ENCODE assay signal across 20 mouse cellular contexts in the genomic region with DNA sequence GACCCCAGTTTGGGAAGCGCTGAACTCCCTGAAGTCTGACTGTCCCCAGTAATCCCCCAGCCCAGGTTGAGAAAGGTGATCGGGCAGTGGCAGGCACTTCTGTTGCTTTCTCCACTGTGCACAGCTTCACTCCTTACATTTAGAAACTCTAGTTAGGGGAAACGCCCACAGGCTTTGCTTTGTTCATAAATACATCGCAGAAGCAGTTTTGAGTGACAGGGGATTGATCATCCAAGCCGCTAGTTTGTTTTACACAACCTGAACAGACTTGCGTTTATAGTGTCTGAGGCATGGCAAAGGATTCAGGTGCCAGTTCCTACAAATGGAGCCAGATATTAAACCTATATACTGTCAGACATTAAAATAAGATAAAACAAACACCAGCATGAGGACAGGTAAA.
"Had no signal": no experiment of that assay in that cellular context is flagged by ENCODE, and none has a peak within 500 bp of the region (broad histone marks: within the 10 kb centered on the region; RNA-seq: fewer than 3 reads in every experiment).

No protein-coding gene starts in this region.

- H3K4me3 ChIP-seq: midbrain, embryonic 10.5 days; midbrain, embryonic 12.5 days; myocyte; neural tube, embryonic 13.5 days; neural tube, embryonic 15.5 days; stomach, embryonic 15.5 days had no signal

- H3K9me3 ChIP-seq: midbrain, embryonic 10.5 days; midbrain, embryonic 12.5 days; neural tube, embryonic 13.5 days; neural tube, embryonic 15.5 days; stomach, embryonic 15.5 days had no signal

- DNase-seq: lung, adult 18-20 months; lung, embryonic 14.5 days; lung, postnatal 10 days; lung, postnatal 4 days; midbrain, embryonic 14.5 days; retina, postnatal 1 day; right cerebral cortex, adult 18-20 months; right cerebral cortex, postnatal 25 days; right cerebral cortex, postnatal 4 days; spleen, adult 18-20 months; thymus, adult 2 months; thymus, postnatal 25 days; thymus, postnatal 4 days had no signal

- H3K36me3 ChIP-seq: midbrain, embryonic 10.5 days; midbrain, embryonic 12.5 days; neural tube, embryonic 13.5 days; neural tube, embryonic 15.5 days; stomach, embryonic 15.5 days had no signal

- H3K4me2 ChIP-seq: lung, embryonic 14.5 days; midbrain, embryonic 12.5 days; neural tube, embryonic 13.5 days; neural tube, embryonic 15.5 days; stomach, embryonic 15.5 days had no signal

- ATAC-seq: midbrain, embryonic 16.5 days had no signal

- H3K27ac ChIP-seq: midbrain, embryonic 10.5 days; midbrain, embryonic 12.5 days; neural tube, embryonic 13.5 days; neural tube, embryonic 15.5 days; stomach, embryonic 15.5 days had no signal

- H3K27me3 ChIP-seq: stomach, embryonic 15.5 days had no signal

- H3K9ac ChIP-seq: lung, embryonic 14.5 days; midbrain, embryonic 12.5 days; neural tube, embryonic 13.5 days; neural tube, embryonic 15.5 days; stomach, embryonic 15.5 days had no signal

- H3K4me1 ChIP-seq: neural tube, embryonic 15.5 days had no signal
